Mouse (Mus musculus) cerebellum, adult 8-10 months (tissue): ENCODE results near the gene Popdc2.

ENCODE experiments used
- DNase-seq: peaks from one replicate; pipeline ENCODE4 v3.0.0; 2022

Gene Popdc2

GRCm38 (mm10) chr16:38377546-38377945, 15.5 kb downstream of the Popdc2 start:
- DNase-seq, result no peak

GRCm38 (mm10) chr16:38378591-38378990, 16.6 kb downstream of the Popdc2 start:
- no peak for DNase-seq

GRCm38 (mm10) chr16:38379088-38379487, 17.1 kb downstream of the Popdc2 start:
- DNase-seq, result no peak

GRCm38 (mm10) chr16:38379493-38379892, 17.5 kb downstream of the Popdc2 start:
- DNase-seq, result no peak

- no peak for DNase-seq
Measured at GRCm38 (mm10) chr16:38379926-38380325, 17.9 kb downstream of the Popdc2 start.

GRCm38 (mm10) chr16:38383683-38384082, 21.7 kb downstream of the Popdc2 start:
- DNase-seq, result no peak

- no peak for DNase-seq
Measured at GRCm38 (mm10) chr16:38385184-38385634, 23.2 kb downstream of the Popdc2 start.

GRCm38 (mm10) chr16:38385700-38386099, 23.7 kb downstream of the Popdc2 start:
- no peak for DNase-seq

GRCm38 (mm10) chr16:38387389-38387788, 25.4 kb downstream of the Popdc2 start:
- no peak for DNase-seq

- DNase-seq, result no peak
Measured at GRCm38 (mm10) chr16:38388757-38389156, 26.7 kb downstream of the Popdc2 start.

- DNase-seq, result no peak
Measured at GRCm38 (mm10) chr16:38389284-38389893, 27.4 kb downstream of the Popdc2 start.

GRCm38 (mm10) chr16:38390322-38390721, 28.3 kb downstream of the Popdc2 start:
- no peak for DNase-seq

GRCm38 (mm10) chr16:38392126-38392894, 30.3 kb downstream of the Popdc2 start:
- DNase-seq, result no peak

- DNase-seq, result no peak
Measured at GRCm38 (mm10) chr16:38394191-38394618, 32.2 kb downstream of the Popdc2 start.

- DNase-seq, result no peak
Measured at GRCm38 (mm10) chr16:38395060-38395730, 33.2 kb downstream of the Popdc2 start.

- peak; percentile 30 for DNase-seq
Measured at GRCm38 (mm10) chr16:38396155-38396554, 34.1 kb downstream of the Popdc2 start.

GRCm38 (mm10) chr16:38398266-38398665, 36.3 kb downstream of the Popdc2 start:
- DNase-seq, result no peak

GRCm38 (mm10) chr16:38399076-38399475, 37.1 kb downstream of the Popdc2 start:
- DNase-seq, result no peak

- DNase-seq, result no peak
Measured at GRCm38 (mm10) chr16:38399531-38400231, 37.7 kb downstream of the Popdc2 start.

GRCm38 (mm10) chr16:38400311-38400960, 38.4 kb downstream of the Popdc2 start:
- no peak for DNase-seq

- DNase-seq, result no peak
Measured at GRCm38 (mm10) chr16:38401468-38401867, 39.5 kb downstream of the Popdc2 start.

- no peak for DNase-seq
Measured at GRCm38 (mm10) chr16:38403639-38404038, 41.6 kb downstream of the Popdc2 start.

GRCm38 (mm10) chr16:38406293-38406692, 44.3 kb downstream of the Popdc2 start:
- DNase-seq, result no peak
